Mouse (Mus musculus): ENCODE measurements around the gene Taf1d. TPM values are rescaled to one million over a fixed set of nuclear protein-coding genes. Genes with fewer than 3 reads are reported as not detected.
"Not testable (repeated sequence)": the region's sequence is repeated elsewhere in the genome, so short reads cannot be mapped to it uniquely, and the experiment has no call there.

The Taf1d gene
- total RNA-seq, 2 experiments from 2014 or later = 30.0 to 41.7 TPM

DNA sequence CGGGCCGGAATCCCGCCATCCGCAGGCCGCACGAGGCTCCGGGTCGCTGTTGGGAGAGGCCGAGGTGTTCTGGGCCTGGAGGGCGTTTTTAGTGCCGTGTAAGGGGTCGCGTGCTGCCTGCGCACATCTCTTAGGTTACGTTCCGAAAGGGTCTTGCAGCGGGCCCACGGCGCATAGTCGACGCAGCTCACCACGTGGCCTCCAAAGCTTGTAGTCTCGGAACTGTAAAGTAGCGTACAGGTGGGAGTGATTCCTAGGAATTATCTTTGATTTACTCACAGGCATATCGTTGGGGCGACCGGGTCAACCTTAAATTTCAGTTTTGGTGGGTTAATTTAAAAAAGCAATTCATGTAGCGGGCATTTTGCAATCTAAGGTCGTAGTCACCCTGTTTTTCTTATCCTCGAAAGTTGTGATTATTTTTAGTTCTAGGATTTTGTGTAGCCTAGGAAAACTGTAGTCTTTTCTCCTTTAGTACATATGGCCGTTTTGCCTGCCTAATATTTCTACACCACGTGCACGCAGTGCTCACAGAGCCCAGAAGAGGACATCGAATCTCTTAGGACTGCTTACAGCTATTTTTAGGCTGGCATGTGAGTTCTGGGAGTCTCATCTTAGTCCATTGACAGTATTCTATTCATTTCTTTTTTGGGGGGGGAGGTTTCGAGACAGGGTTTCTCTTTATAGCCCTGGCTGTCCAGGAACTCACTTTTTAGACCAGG, 545 bp downstream of the Taf1d start, which contains the start of gene 4931406C07Rik:
TSS of gene 4931406C07Rik (minus strand) at position 51 of the 722 bp plus-strand sequence.
- intact Hi-C loops (cut with DNase I) = no loop called here
- DNase-seq = peak in 1 of 2 experiments; percentile 17

DNA sequence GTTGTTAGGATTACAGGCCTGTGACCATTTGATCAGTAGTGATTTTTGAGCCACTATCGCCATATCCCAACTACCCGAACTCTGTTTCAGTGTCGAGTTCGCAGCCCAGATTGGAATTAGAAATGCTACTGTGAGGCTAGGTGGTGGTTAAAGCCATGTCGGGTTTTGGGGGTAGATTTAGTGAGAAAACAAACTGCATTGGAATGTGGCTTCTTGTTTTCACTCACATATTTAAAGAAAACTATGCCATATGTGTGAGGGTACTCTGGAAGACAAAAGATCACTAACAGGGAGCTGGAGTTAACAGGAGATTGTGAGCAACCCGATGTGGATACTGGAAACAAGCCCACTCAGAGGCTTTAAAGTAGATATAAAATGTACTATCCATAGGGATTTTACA, 1.2 kb downstream of the Taf1d start:
- intact Hi-C loops (cut with DNase I) = no loop called here
- DNase-seq = no peak

DNA sequence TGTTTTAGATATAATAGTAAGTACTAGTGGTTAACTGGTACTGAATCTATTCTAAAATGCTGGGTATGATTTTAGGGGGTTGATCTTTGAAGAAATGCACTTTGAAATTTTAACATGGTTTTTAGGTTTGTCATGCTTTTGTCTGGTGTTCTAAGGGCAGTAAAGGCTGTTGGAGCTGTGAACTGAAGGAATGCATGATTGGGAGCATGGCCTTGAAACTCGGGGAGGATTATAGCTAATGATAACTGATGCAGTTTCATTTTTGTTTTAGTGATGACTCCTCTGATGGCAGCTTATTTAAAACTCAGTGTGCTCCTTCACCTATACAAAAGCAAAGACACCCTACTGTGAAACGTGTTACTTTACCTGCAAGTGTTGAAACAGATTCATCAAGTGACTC, 2.2 kb downstream of the Taf1d start:
- no peak for DNase-seq
- intact Hi-C loops (cut with DNase I) = no loop called here

DNA sequence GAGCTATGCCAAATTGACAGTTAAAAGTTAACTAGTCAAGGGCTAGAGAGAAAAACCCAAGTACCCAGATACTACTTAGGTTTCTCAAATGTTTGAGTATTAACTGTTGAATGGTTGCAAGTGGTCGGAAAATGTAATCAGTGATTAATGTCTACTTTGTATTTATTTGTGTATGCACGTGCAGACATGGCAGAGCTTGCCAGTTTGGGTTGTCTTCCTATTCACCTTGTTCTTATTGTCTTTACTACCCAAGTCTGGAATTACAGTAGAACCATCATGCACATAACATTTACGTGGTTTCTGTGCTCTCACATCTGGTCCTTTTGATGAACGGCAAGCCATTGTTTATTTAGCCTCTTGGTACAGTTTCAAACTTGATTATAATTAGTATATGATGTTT, 3.4 kb downstream of the Taf1d start:
- no peak for DNase-seq
- intact Hi-C loops (cut with DNase I) = no loop called here

DNA sequence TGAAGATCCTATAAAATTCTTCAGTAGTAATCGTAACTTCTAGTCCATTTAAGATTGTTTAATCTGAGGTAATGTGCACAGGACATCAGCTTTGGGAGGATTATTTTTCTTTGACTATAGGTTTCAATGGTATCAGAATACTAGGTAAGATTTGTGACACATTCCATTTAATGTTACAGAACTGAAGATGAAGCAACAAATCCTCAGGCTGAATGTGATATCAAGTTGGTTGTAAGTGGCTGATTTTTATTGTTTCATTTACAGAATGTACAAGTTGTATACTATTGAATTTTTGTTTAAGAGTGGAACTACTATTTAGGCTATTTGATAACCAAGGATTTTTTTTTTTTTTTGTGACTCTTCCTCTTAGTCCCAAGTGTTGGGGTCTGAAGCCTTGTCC, 4.2 kb downstream of the Taf1d start:
- DNase-seq = no peak
- intact Hi-C loops (cut with DNase I) = no loop called here

DNA sequence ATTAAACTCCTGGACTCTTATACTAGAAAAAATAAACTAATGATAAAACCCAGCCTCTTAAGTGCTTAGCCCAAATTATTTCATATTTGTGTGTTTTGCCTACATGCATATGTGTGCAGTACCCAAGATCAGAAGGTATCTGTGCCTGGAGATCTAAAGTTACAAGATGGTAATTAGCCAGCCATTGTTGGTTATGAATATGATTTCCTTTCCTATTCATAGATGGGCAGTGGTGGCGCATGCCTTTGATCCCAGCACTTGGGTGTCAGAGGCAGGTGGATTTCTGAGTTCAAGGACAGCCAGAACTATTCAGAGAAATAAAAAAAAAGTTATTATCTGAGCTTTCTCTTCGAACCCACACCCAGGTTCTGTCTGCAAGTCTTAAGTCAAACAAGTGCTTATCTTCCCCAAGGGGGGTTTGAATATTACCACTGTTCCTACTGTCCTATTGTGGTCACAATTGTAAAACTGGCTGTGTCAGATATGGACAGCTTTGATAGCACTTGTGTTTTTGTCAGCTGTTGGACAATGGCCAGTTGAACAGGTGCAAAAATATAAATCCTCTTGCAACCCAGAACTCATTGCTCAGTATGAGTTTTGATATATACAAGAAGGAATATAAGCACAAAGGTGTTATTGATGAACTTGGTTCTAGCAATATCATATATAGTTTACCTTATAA, 6.2 kb downstream of the Taf1d start:
- no peak for DNase-seq
- intact Hi-C loops (cut with DNase I) = no loop called here

DNA sequence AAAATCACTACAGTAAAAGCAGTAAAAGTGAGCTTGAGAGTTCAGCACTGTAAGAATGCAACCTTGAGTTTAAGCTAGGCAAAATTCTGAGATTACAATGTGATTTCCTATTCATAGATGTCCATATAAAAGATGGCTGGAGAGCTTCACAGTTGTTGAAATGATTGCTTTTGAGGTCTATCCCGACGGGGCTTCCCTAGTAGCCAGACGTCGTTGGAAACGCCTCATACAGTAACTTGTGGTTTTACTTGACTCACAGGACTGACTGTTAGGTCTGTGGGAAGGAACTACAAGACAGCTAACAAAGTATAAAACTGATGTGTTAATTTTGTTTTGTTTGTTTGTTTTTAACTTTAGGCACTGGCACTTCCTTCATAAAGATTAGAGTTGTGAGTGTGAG, 7.6 kb downstream of the Taf1d start:
- intact Hi-C loops (cut with DNase I) = no loop called here
- no peak for DNase-seq

DNA sequence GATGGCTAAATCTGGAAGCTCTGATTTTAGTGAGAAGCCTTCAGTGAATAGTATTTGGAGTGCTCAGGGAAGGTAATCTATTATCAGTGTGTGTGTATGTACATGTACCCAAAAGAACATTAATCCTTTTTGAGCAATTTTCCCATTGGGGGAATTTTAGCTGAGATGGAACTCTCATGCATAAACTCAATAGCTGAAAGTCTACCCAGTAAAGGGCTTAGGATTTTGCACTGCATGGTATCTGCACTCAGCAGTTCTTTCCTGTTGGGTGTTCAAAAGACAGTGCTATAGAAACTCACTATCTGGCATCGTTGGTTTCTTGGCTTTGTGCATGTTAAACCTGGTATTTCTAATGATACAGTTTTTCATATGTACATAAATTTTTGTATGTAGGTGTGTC, 8.6 kb downstream of the Taf1d start:
- DNase-seq = no peak
- intact Hi-C loops (cut with DNase I) = no loop called here

DNA sequence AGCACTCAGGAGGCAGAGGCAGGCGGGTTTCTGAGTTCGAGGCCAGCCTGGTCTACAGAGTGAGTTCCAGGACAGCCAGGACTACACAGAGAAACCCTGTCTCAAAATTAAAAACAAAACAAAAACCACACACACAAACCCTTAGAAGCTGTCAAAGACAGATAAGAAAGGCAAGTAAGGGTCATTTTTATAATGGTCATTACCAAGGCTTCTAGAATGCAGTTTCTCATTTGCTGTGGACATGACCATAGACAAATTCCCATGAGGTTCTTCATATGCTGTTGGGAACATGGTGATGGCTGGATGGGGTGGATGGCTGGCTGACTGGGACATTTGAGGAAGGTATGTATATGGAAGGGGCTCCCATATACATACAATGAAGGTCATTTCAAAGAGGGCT, 10.3 kb downstream of the Taf1d start:
- DNase-seq; intact Hi-C loops (cut with DNase I): not testable (repeated sequence)

DNA sequence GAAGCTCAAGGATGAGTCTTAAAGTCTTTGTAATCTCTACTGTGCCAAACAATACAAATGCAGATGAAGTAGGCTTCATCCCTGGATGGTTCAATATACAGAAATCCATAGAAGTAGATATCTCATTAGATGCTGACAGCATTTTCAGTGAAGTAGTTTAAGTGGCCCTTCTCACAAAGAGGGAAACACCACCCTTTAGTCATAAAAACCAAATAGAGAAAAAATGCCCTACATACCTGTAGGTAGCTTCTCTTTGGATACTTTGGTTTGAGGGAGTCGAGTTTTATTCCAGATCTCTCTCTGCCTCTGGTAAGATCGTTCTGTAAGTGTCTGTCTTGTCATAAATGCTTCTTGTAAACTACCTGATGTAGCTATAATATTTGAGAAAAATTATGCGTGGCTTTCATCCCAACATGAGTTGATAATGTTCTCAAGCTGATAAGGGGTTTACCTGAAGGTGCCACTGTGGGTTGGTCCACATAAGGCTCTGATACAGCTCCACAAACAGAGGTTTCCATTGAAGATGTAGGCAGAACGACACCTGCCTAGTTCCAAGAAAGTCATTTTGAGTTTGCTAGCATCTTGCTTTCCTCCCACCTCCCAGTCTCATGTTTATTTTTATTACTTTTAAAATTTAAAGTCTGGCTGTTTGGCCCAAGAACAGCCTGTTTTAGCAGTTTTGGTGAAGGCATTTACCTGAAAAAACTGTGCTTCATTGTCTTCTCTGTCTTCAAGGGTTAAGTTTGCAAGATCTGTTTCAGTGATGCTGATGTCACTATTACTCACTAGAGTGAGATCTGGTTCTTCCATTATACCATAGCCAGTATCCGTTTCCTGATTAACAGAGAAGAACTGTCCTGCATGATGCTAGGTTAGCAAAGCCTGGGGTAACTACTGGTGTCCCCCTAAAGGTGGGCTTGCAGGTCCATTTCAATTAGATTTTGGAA, 11.5 kb downstream of the Taf1d start:
- intact Hi-C loops (cut with DNase I) = no loop called here
- no peak for DNase-seq

DNA sequence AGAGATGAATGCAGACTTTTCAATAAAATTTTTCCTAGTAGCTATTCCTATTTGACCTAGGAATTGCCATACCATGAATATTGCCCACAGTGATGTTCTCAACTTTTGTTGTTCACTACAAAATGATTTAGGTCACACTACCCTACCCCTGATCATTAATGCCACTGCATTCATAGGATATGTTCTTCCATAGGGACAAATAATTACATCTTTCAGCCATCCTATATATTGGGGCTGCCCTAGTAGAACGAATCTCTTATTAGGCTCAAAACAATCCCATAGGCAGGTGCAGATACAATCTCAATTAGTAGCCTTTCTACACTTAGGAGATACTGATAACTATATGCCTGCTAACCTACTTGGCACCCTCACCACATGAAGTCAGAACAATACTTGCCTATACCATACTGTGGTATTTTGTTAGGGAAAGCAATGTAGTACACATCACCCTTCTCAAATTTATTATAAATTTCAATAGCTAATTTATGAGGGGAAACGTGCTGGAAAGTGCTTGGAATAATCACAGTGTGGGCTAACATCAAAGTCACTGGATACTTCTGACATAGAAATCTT, 12.2 kb downstream of the Taf1d start:
- no peak for DNase-seq

DNA sequence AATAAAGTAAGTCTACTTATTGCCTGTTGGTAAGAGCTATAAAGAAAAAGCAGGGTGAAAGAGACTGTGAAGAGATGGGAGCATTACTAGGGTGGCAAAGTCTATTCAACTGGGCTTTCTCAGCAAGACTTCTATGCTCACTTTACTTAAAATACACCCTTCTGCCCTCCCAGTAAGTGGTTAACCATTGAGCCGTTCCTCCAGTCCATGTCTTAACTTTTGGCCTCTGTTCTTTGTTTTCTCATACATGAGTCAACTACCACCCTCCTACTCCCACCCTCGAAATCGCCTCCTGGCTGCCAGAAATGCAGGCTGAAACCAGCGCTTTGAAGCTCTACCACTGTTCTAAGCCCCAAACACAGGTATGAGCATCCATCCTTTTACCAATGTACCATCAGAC, 31.8 kb downstream of the Taf1d start:
- intact Hi-C loops (cut with DNase I) = no loop called here
- no peak for DNase-seq

More for the DNA sequence above, 12.2 kb downstream of the Taf1d start:
- intact Hi-C loops (cut with DNase I) = no loop called here

DNA sequence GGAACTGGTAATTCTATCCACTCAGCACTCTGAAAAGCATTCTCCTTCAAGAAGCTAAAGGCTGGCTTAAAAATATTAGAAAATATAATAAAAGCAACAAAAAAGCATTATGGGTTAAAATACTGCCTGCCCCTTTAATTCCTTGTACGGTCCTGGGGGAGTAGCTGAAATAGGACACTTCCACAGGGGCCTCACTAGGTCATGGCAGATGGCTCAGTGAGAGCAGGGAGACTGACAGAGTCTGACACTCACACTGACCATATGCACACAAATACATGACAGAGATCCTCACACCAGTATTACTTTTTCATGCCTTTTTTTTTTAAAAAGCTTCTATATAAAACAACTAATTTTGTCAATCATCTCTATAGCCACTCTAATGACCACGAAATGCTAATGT, 43.9 kb downstream of the Taf1d start:
- no peak for DNase-seq
- intact Hi-C loops (cut with DNase I) = no loop called here

DNA sequence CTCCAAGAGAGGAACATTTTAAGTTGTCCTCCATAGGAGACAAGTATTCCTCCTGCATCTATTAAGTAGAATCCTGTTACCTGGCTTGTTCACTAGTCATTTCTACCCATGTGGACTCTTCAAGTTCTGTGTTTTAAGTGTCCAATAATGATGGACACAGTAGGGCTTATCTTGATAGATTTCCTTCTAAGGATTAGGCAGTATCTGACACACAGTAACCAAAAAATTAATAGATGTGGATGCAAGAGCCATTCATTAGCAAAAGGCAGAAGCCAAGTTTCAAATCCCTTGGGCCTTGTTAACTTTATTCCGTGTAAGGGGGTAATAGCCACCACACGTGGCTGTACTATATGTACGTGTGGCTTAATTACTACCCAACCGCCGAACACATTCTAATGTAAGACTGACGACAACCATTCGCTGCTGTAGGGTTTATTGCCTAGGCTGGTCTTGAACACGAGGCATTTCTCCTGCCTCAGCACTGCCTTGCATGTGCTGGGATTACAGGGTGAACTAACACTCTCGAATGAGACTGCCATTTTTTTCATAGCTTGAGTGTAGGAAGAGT, 51.0 kb downstream of the Taf1d start:
- DNase-seq = no peak
- intact Hi-C loops (cut with DNase I) = no loop called here

DNA sequence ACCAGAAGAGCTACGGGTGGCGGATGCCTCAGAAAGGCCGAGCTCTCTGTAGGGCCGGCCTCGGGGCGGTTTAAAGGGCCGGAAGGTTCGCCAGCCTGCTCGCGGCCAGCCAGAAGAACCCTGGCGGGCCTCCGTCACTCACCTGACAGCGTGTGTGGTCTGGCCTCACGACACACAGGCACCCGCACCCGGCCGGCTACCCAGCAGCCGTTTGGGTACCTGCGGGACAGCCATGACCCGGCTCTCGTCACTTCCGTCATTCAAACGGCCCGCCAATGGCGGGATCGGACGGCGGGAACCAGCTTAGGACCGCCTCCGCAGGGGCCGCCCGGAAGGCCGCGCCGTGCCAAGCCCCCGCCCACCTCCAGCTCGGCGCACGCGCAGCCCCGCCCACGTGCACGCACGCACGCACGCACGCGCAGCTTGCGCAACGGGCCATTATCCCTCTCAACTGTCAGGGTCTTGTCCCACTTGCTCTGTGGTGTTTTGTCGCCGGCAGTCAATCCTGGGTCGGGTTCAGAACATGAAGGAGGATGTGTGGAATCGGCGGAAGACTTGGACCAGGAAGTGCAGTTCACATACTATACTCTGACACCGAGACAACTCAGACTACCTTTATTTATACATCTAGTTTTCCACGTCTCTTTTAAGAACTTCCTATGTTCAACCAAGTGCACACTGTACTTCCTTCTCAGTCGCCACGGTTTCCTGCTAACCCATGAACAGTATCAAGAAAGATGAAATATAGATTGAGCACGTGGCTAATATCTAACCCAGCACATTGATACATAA, 51.7 kb downstream of the Taf1d start, which contains the start of gene Cep295:
TSS of gene Cep295 (minus strand) at position 305 of the 792 bp plus-strand sequence.
- intact Hi-C loops (cut with DNase I) = no loop called here
- DNase-seq = peak; percentile 98 to 99

DNA sequence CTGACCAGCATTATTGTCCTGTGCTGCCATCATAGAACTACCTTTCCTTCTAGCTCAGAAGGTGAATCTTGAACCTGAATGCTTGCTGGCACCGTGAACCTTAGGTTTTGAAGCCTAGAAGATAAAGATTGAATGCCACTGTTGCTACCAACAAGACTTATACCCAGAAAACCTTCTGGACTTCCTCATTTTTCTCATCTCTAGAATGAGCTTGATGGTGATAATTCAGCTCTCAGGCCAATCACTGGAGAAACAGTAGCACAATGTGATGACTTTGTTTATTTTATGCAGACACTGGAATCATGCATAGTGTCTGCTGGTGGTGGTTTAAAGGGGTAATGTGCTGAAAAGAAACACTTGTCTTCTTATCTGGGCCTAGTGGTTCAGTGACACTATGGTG, 58.8 kb downstream of the Taf1d start:
- intact Hi-C loops (cut with DNase I) = loop anchor here (5.0 to 10.0 kb wide), 2 partner anchors 57 to 520 kb away; no protein-coding TSS in a partner anchor
- DNase-seq = no peak

DNA sequence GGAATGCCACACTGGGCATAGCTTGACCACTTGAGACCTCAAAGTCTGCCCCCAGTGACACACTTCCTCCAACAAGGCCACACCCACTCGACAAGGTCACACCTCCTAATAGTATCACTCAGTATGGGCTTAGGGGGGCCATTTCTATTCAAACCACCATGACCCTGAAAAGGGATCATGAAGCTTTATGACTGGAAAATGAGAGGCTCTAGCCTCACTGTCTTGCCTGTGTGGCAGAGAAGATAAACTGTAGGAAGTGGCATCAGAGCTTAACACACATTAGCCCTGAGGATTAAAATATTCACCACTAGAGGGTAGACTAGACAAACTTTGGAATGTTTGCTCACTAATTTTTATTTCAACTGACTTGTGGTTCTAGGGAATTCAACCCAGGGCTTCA, 59.8 kb downstream of the Taf1d start:
- intact Hi-C loops (cut with DNase I) = loop anchor here (2.0 to 10.0 kb wide), 4 partner anchors 56 to 519 kb away; partner anchors contain the start of gene Smco4
- no peak for DNase-seq

DNA sequence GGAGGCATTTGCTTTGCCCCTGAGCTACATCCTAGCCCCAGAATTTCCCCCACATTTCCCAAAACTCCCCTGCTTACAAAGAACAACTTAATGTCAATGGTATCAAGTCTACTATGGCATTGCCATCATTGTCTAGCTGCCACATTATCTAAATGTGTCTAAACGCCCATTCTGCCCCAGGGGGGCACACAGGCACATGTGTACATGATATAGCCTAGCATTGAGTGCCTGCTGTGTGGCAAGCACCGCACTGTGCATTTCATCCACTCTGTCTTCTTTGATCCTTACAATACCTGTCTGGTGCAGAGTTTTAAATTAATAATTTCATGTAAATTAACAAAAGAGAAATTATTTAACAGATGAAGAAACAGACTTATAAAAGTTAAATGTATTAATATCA, 60.2 kb downstream of the Taf1d start:
- intact Hi-C loops (cut with DNase I) = loop anchor here (2.0 to 10.0 kb wide), 4 partner anchors 56 to 519 kb away; partner anchors contain the start of gene Smco4
- no peak for DNase-seq

Data from heart, postnatal 14 days (tissue).